Mouse (Mus musculus) bone marrow, adult 2 months (tissue): Measurements from ENCODE around the gene Defb20.

Experiments
- CTCF ChIP-seq: fragments of 200-500 bp; IDR thresholded peaks from 2 replicates; pipeline ENCODE4 v1.5.1; 2011; ENCODE audit warnings: low read length, control low read depth; ENCODE audit not compliant: control insufficient read depth, insufficient read depth
- POLR2A ChIP-seq: fragments of 200-500 bp; IDR thresholded peaks from 2 replicates; pipeline ENCODE4 v1.6.1; 2011; ENCODE audit warnings: low read depth, mild to moderate bottlenecking, control low read depth, low read length, borderline replicate concordance; ENCODE audit not compliant: control insufficient read depth

GRCm38 (mm10) chr2:152500204-152500862 lies 23.5 kb downstream of the Defb20 start:
- TF ChIP-seq CTCF (no peak), POLR2A (no peak)
